Mouse (Mus musculus): ENCODE results near the gene Ocln. TPM values are rescaled to one million over a fixed set of nuclear protein-coding genes. Genes with fewer than 3 reads are reported as not detected.

The Ocln gene
- polyA plus RNA-seq, 1 experiment from 2014 or later, result 6.5 TPM

DNA sequence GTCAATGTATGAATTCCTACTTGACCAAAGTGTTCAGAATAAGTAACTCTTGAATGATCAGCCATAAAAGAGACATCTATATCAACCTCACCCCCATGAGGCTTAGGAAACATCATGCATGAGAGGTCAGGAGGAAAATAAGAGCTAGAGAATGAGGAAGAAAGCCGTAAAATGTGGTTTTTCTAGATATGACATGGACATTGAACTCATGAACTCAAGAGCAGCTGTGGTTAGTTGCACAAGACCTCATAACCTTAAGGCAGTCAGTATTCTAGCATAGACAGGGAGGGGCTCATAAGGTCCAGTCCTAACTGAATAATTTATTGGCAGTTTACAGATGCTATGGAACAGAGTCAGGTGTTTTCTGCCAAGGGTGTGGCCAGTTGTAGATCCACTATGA, 103.0 kb downstream of the Ocln start:
- Histone ChIP-seq H3K4me1 (no peaks in the 10 kb centered on the region), H3K27me3 (replicated peaks; ENCODE audit: low read depth, poor library complexity, severe bottlenecking) (no peaks in the 10 kb centered on the region), H3K27ac (replicated peaks) (no peak overlapping the region), H3K36me3 (replicated peaks) (no peaks in the 10 kb centered on the region), H3K4me3 (no peak overlapping the region), H3K9me3 (no peaks in the 10 kb centered on the region)
- no peak for DNase-seq (ENCODE audit: low spot score)
- 84% methylated on average over 1 of the region's 1 CpGs for WGBS

Other genes starting within 250 kb of the Ocln start
- 0.04 and 0.05 TPM in 2 replicates for gene Naip6, start 235.0 kb downstream of the Ocln start, polyA plus RNA-seq (2016; fragmentation: Nextera tagmentation; extraction: Ambion mirVana)
- gene Naip1, start 99.8 kb downstream of the Ocln start, polyA plus RNA-seq (2016; fragmentation: Nextera tagmentation; extraction: Ambion mirVana), result not detected in 2 replicates
- 83.6 and 93.1 TPM in 2 replicates for gene Gtf2h2, start 60.1 kb downstream of the Ocln start, polyA plus RNA-seq (2016; fragmentation: Nextera tagmentation; extraction: Ambion mirVana)
- gene Marveld2, start 64.3 kb upstream of the Ocln start, polyA plus RNA-seq (2016; fragmentation: Nextera tagmentation; extraction: Ambion mirVana), result 6.0 and 6.2 TPM in 2 replicates
- 365 and 367 TPM in 2 replicates for gene Ak6, start 98.3 kb upstream of the Ocln start, polyA plus RNA-seq (2016; fragmentation: Nextera tagmentation; extraction: Ambion mirVana)
- 23.4 and 23.8 TPM in 2 replicates for gene Rad17, start 98.3 kb upstream of the Ocln start, polyA plus RNA-seq (2016; fragmentation: Nextera tagmentation; extraction: Ambion mirVana)
- 20.0 and 23.1 TPM in 2 replicates for gene Taf9, start 98.9 kb upstream of the Ocln start, polyA plus RNA-seq (2016; fragmentation: Nextera tagmentation; extraction: Ambion mirVana)
- 3.9 and 4.6 TPM in 2 replicates for gene Ccdc125, start 117.0 kb upstream of the Ocln start, polyA plus RNA-seq (2016; fragmentation: Nextera tagmentation; extraction: Ambion mirVana)
- gene Cdk7, start 178.2 kb upstream of the Ocln start, polyA plus RNA-seq (2016; fragmentation: Nextera tagmentation; extraction: Ambion mirVana), result 114 and 119 TPM in 2 replicates
- gene Mrps36, start 191.9 kb upstream of the Ocln start, polyA plus RNA-seq (2016; fragmentation: Nextera tagmentation; extraction: Ambion mirVana), result 124 and 129 TPM in 2 replicates
- gene Cenph, start 223.2 kb upstream of the Ocln start, polyA plus RNA-seq (2016; fragmentation: Nextera tagmentation; extraction: Ambion mirVana), result 65.7 and 68.2 TPM in 2 replicates
- 411 and 420 TPM in 2 replicates for gene Ccnb1, start 233.9 kb upstream of the Ocln start, polyA plus RNA-seq (2016; fragmentation: Nextera tagmentation; extraction: Ambion mirVana)

Data from embryonic facial prominence, embryonic 10.5 days (tissue).